Comparison of ENCODE assay signal across 17 mouse cellular contexts in the genomic region with DNA sequence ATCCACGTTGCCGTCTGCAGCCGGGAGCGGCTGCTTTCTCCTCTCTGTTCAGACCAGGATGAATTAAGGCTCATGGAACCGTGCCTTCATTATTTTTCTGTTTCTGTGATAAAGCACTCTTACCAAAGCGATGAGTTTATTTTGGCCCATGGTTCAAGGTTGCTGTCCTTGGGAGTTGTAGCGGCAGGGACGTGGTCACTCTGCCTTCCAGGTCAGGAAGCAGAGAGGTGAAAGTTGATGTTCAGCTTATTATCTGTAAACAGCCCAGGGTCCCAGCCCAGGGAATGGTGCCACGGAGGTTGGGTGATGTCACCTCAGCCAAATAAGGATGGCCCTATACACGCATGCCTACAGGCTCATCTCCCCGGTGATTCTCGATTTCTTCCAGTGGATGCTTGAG.
A peak's percentile ranks its signal among the peaks of the same experiment; 100 is the strongest.
DNase-seq lines count a peak whose midpoint lies in the region; ATAC-seq and TF ChIP-seq lines count a peak whose summit lies in the region.
"Had no signal": no experiment of that assay in that cellular context is flagged by ENCODE, and none has a peak within 500 bp of the region (broad histone marks: within the 10 kb centered on the region; RNA-seq: fewer than 3 reads in every experiment).

No protein-coding gene starts in this region.

- no peak for DNase-seq in heart, adult 2 months
- no peak for DNase-seq in heart, postnatal 4 days
- DNase-seq in ES-E14 (ENCODE audit: low read depth, low spot score) (no peak), adipocyte (ENCODE audit: low spot score) (no peak)
- no peak for DNase-seq in frontal cortex, postnatal 14 days (ENCODE audit: low spot score in 2 of 2)
- DNase-seq: cerebellum, adult 11-12 months; gastrocnemius, postnatal 36 days; left cerebral cortex, postnatal 4 days; lung, embryonic 14.5 days; right cerebral cortex, postnatal 14 days; thymus, adult 2 months had no signal

- no peak overlapping the region for H3K4me3 ChIP-seq in heart, adult 2 months
- peak overlapping the region in 1 of 2 experiments; percentile 11; a peak in 1 of 4 replicates for H3K4me3 ChIP-seq in ES-E14 (ENCODE audit: insufficient read depth in 1 of 2, low read depth in 1 of 2, low read length in 2 of 2, poor library complexity in 1 of 2, severe bottlenecking in 1 of 2)
- H3K4me3 ChIP-seq in intestine, embryonic 15.5 days (replicated peaks), result no peak overlapping the region
- no peak overlapping the region for H3K4me3 ChIP-seq in stomach, embryonic 15.5 days (replicated peaks)
- H3K4me3 ChIP-seq: embryonic facial prominence, embryonic 12.5 days; heart, embryonic 13.5 days; midbrain, embryonic 15.5 days had no signal

- peaks cover 29% of the 10 kb centered on the region for H3K4me1 ChIP-seq in heart, adult 2 months (ENCODE audit: control insufficient read depth, insufficient read depth, low read length)
- peaks cover 39 to 57% of the 10 kb centered on the region in 2 experiments for H3K4me1 ChIP-seq in ES-E14 (ENCODE audit: control insufficient read depth in 2 of 2, insufficient read depth in 2 of 2, low read length in 2 of 2, poor library complexity in 1 of 2)
- peaks cover 57% of the 10 kb centered on the region for H3K4me1 ChIP-seq in intestine, embryonic 15.5 days (replicated peaks)
- peaks cover 51% of the 10 kb centered on the region for H3K4me1 ChIP-seq in stomach, embryonic 15.5 days

- 0 out of 2 replicates have a peak, but pooled peaks cover 5% of the 10 kb centered on the region for H3K79me2 ChIP-seq in heart, adult 2 months (replicated peaks; ENCODE audit: control insufficient read depth, insufficient read depth, low read length)

- in situ Hi-C loops in ES-E14 (cut with MboI; ENCODE audit: low sequenced_read_pairs in 2 of 2, unreplicated experiment in 2 of 2), result no loop called here

- H3K27me3 ChIP-seq in heart, adult 2 months (ENCODE audit: control insufficient read depth, insufficient read depth, low read length), result no peaks in the 10 kb centered on the region
- no peaks in the 10 kb centered on the region for H3K27me3 ChIP-seq in intestine, embryonic 15.5 days (replicated peaks)
- no peaks in the 10 kb centered on the region for H3K27me3 ChIP-seq in stomach, embryonic 15.5 days (replicated peaks)
- H3K27me3 ChIP-seq: embryonic facial prominence, embryonic 12.5 days; heart, embryonic 13.5 days; midbrain, embryonic 15.5 days had no signal

- no peak overlapping the region for H3K4me2 ChIP-seq in intestine, embryonic 15.5 days (replicated peaks)
- no peak overlapping the region for H3K4me2 ChIP-seq in stomach, embryonic 15.5 days
- H3K4me2 ChIP-seq: embryonic facial prominence, embryonic 12.5 days; heart, embryonic 13.5 days; lung, embryonic 14.5 days; midbrain, embryonic 15.5 days had no signal

- 78% methylated on average over 12 of the region's 12 CpGs for WGBS in heart, adult 2 months
- 81% methylated on average over 12 of the region's 12 CpGs for WGBS in intestine, embryonic 15.5 days
- 92% methylated on average over 12 of the region's 12 CpGs for WGBS in stomach, embryonic 15.5 days

- no peak overlapping the region for H3K9ac ChIP-seq in heart, adult 2 months (ENCODE audit: low read depth, low read length)
- no peak overlapping the region for H3K9ac ChIP-seq in ES-E14 (ENCODE audit: insufficient read depth, low read depth, low read length, poor library complexity, severe bottlenecking)
- no peak overlapping the region for H3K9ac ChIP-seq in intestine, embryonic 15.5 days
- H3K9ac ChIP-seq in stomach, embryonic 15.5 days, result no peak overlapping the region
- H3K9ac ChIP-seq: embryonic facial prominence, embryonic 12.5 days; heart, embryonic 13.5 days; lung, embryonic 14.5 days; midbrain, embryonic 15.5 days had no signal

- 0 out of 2 replicates have a peak, but pooled peaks have one; percentile 25 for TF ChIP-seq EP300 in heart, adult 2 months (IDR thresholded peaks at IDR 0.05; ENCODE audit: insufficient read depth, low read depth, low read length)

- ATAC-seq in intestine, embryonic 15.5 days, result no peak
- ATAC-seq in stomach, embryonic 15.5 days (ENCODE audit: insufficient read depth, low FRiP score, low read depth), result no peak
- ATAC-seq: midbrain, embryonic 15.5 days had no signal

- no peaks in the 10 kb centered on the region for H3K9me3 ChIP-seq in ES-E14 (ENCODE audit: control insufficient read depth, insufficient read depth, low read depth, low read length)
- no peaks in the 10 kb centered on the region for H3K9me3 ChIP-seq in intestine, embryonic 15.5 days
- no peaks in the 10 kb centered on the region for H3K9me3 ChIP-seq in stomach, embryonic 15.5 days
- H3K9me3 ChIP-seq: embryonic facial prominence, embryonic 12.5 days; G1E; heart, embryonic 13.5 days; midbrain, embryonic 15.5 days had no signal

- H3K27ac ChIP-seq in heart, adult 2 months, result no peak overlapping the region
- H3K27ac ChIP-seq in ES-E14 (ENCODE audit: insufficient read depth, low read depth, low read length, poor library complexity, severe bottlenecking), result peak overlapping the region; percentile 4; the same call in 1 of the 2 replicates
- peak overlapping the region; percentile 72 for H3K27ac ChIP-seq in intestine, embryonic 15.5 days
- H3K27ac ChIP-seq in stomach, embryonic 15.5 days, result peak overlapping the region; percentile 85; the same call in 1 of the 2 replicates
- H3K27ac ChIP-seq: embryonic facial prominence, embryonic 12.5 days; heart, embryonic 13.5 days; midbrain, embryonic 15.5 days had no signal

- H3K36me3 ChIP-seq in heart, adult 2 months (ENCODE audit: control insufficient read depth, insufficient read depth, low read length), result no peaks in the 10 kb centered on the region
- H3K36me3 ChIP-seq in ES-E14 (ENCODE audit: control insufficient read depth, insufficient read depth, low read length, poor library complexity, severe bottlenecking), result peaks cover 2% of the 10 kb centered on the region; the same call in 1 of the 2 replicates
- no peaks in the 10 kb centered on the region for H3K36me3 ChIP-seq in intestine, embryonic 15.5 days
- H3K36me3 ChIP-seq in stomach, embryonic 15.5 days, result no peaks in the 10 kb centered on the region
- H3K36me3 ChIP-seq: heart, embryonic 13.5 days; midbrain, embryonic 15.5 days had no signal

- no peak for TF ChIP-seq POLR2A in heart, adult 2 months (IDR thresholded peaks at IDR 0.05; ENCODE audit: insufficient read depth, low read depth, low read length)

- TF ChIP-seq CTCF in heart, adult 2 months (IDR thresholded peaks at IDR 0.05), result no peak

- intact Hi-C loops in heart, adult 2 months (cut with DNase I), result loop anchor here (2.0 kb wide), 1 partner anchor 38 kb away; no protein-coding TSS in a partner anchor

TF ChIP-seq in ES-E14, 5 proteins besides CTCF, POLR2A, EP300 and RAD21:
- TF ChIP-seq ZC3H11A (IDR thresholded peaks at IDR 0.05; ENCODE audit: borderline replicate concordance, low read depth, low read length) (no peak), ZNF384 (IDR thresholded peaks at IDR 0.05; ENCODE audit: low read depth, low read length) (no peak), CHD2 (IDR thresholded peaks at IDR 0.05; ENCODE audit: low read depth, low read length) (no peak), HCFC1 (IDR thresholded peaks at IDR 0.05; ENCODE audit: borderline replicate concordance, insufficient read depth, low read length) (no peak), MAFK (IDR thresholded peaks at IDR 0.05; ENCODE audit: insufficient read depth, low read depth, low read length) (no peak)
